Mouse (Mus musculus): ENCODE measurements around the gene Rgs14. TPM values are rescaled to one million over a fixed set of nuclear protein-coding genes. Genes with fewer than 3 reads are reported as not detected.

The Rgs14 gene
- total and polyA plus RNA-seq, 2 experiments from 2014 or later = 0.76 to 0.78 TPM

DNA sequence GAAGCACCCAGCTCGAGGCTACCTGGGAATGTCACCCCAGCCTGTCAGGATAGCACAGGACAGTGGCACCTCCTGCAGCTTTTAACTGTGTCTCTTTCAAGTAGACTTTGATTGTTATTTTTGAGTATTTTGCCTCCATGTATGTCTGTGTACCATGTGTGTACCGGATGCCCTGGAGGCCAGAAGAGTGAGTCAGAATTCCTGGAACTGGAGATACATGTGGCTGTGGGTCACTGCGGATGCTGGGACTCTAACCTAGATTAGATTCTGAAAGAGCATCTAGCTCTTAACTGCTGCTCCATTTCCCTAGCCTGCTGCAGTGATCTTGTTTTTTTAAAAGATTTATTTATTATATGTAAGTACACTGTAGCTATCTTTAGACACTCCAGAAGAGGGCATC lies 37.2 kb upstream of the Rgs14 start:
- Histone ChIP-seq H3K36me3 (ENCODE audit: insufficient read depth, low read length) (no peaks in the 10 kb centered on the region), H3K9ac (replicated peaks; ENCODE audit: low read length) (no peak overlapping the region), H3K27me3 (ENCODE audit: insufficient read depth, low read length) (no peaks in the 10 kb centered on the region), H3K4me1 (ENCODE audit: insufficient read depth, low read length) (peaks cover 11% of the 10 kb centered on the region), H3K27ac (no peak overlapping the region), H3K9me3 (ENCODE audit: low read length) (no peaks in the 10 kb centered on the region), H3K4me3 (ENCODE audit: low read length) (no peak overlapping the region), H3K4me2 (ENCODE audit: low read depth, low read length) (no peak overlapping the region)
- no peak for TF ChIP-seq CTCF (IDR thresholded peaks at IDR 0.05; ENCODE audit: low read depth)
- ATAC-seq = no peak
- no peak for DNase-seq (ENCODE audit: low spot score)
- 91% methylated on average over 3 of the region's 3 CpGs for WGBS

GRCm38 (mm10) chr13:55335701-55336100 lies 33.8 kb upstream of the Rgs14 start:
- H3K9ac ChIP-seq (replicated peaks; ENCODE audit: low read length) = no peak overlapping the region
- ATAC-seq = no peak
- H3K4me3 ChIP-seq (ENCODE audit: low read length) = no peak overlapping the region
- H3K27ac ChIP-seq = no peak overlapping the region
- whole genome bisulfite sequencing = 88% methylated on average over 4 of the region's 4 CpGs
- no peaks in the 10 kb centered on the region for H3K36me3 ChIP-seq (ENCODE audit: insufficient read depth, low read length)
- H3K9me3 ChIP-seq (ENCODE audit: low read length) = no peaks in the 10 kb centered on the region
- DNase-seq (ENCODE audit: low spot score) = no peak
- no peaks in the 10 kb centered on the region for H3K4me1 ChIP-seq (ENCODE audit: insufficient read depth, low read length)
- no peak overlapping the region for H3K4me2 ChIP-seq (ENCODE audit: low read depth, low read length)
- no peaks in the 10 kb centered on the region for H3K27me3 ChIP-seq (ENCODE audit: insufficient read depth, low read length)
- TF ChIP-seq CTCF (IDR thresholded peaks at IDR 0.05; ENCODE audit: low read depth) = no peak

DNA sequence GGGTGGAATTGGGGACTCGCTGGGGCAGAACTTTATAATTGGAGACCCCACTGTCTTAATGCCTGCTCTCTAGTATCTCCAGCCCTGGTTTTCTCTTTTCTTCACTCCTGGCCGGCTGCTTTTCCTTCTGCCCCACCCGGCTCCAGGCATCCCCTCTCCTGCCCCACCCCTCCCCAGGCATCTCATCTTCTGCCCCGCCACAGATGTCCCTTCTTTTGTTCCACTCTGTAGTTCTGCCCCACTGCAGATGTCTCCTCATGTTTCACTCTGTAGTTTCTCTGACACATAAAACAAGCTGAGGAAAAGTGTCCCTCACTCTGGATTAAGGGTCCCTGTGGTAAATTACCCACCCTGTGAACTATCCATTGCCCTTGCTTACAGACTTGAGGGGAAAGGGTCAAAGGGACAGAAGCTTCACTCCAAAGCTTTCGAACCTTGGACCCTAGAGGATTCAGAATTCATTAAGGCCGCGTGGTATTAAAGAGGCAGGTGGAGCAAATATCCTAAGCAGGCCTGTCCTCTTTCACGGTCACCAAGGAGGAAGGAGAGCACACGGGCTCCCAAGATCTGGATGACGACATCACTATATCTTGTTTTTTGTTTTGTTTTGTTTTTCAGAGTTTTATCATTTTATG lies 32.1 kb upstream of the Rgs14 start:
- 62% methylated on average over 10 of the region's 10 CpGs for WGBS
- Histone ChIP-seq H3K4me2 (ENCODE audit: low read depth, low read length) (no peak overlapping the region), H3K9ac (replicated peaks; ENCODE audit: low read length) (no peak overlapping the region), H3K4me1 (ENCODE audit: insufficient read depth, low read length) (no peaks in the 10 kb centered on the region), H3K27me3 (ENCODE audit: insufficient read depth, low read length) (no peaks in the 10 kb centered on the region), H3K36me3 (ENCODE audit: insufficient read depth, low read length) (no peaks in the 10 kb centered on the region), H3K4me3 (ENCODE audit: low read length) (no peak overlapping the region), H3K27ac (no peak overlapping the region), H3K9me3 (ENCODE audit: low read length) (no peaks in the 10 kb centered on the region)
- DNase-seq (ENCODE audit: low spot score) (no peak), ATAC-seq (no peak)
- TF ChIP-seq CTCF (IDR thresholded peaks at IDR 0.05; ENCODE audit: low read depth) = no peak

- Histone ChIP-seq H3K27ac (no peak overlapping the region), H3K9ac (replicated peaks; ENCODE audit: low read length) (no peak overlapping the region), H3K4me2 (ENCODE audit: low read depth, low read length) (no peak overlapping the region), H3K4me3 (ENCODE audit: low read length) (no peak overlapping the region), H3K36me3 (ENCODE audit: insufficient read depth, low read length) (no peaks in the 10 kb centered on the region), H3K4me1 (ENCODE audit: insufficient read depth, low read length) (no peaks in the 10 kb centered on the region), H3K9me3 (ENCODE audit: low read length) (no peaks in the 10 kb centered on the region), H3K27me3 (ENCODE audit: insufficient read depth, low read length) (no peaks in the 10 kb centered on the region)
- 49% methylated on average over 12 of the region's 12 CpGs for WGBS
- peak; percentile 24; the same call in 1 of the 2 replicates for ATAC-seq
- DNase-seq (ENCODE audit: low spot score) = peak; percentile 61
- no peak for TF ChIP-seq CTCF (IDR thresholded peaks at IDR 0.05; ENCODE audit: low read depth)
Observed at GRCm38 (mm10) chr13:55338131-55339054, 31.1 kb upstream of the Rgs14 start.

DNA sequence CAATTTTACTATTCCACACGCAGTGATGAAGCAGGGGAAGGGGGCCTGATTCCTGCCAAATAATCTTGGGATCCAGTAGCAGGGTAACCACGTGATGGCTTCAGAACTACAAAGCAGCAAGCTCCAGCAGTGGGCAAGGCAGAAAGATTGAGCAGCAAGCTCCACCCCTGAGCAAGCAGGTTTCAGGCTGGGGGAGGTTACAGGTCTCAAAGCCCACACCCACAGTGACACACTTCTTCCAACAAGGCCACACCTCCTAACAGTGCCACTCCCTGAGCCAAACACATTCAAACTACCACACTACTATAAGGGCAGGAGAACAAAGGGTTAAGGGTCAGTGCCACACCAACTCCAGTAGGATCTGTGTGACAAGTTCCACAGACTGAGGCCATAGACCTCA lies 30.3 kb upstream of the Rgs14 start:
- H3K27me3 ChIP-seq (ENCODE audit: insufficient read depth, low read length) = no peaks in the 10 kb centered on the region
- no peaks in the 10 kb centered on the region for H3K9me3 ChIP-seq (ENCODE audit: low read length)
- no peaks in the 10 kb centered on the region for H3K36me3 ChIP-seq (ENCODE audit: insufficient read depth, low read length)
- H3K27ac ChIP-seq = no peak overlapping the region
- ATAC-seq (no peak), DNase-seq (ENCODE audit: low spot score) (no peak)
- no peak overlapping the region for H3K4me2 ChIP-seq (ENCODE audit: low read depth, low read length)
- H3K9ac ChIP-seq (replicated peaks; ENCODE audit: low read length) = no peak overlapping the region
- WGBS = 42% methylated on average over 2 of the region's 2 CpGs
- TF ChIP-seq CTCF (IDR thresholded peaks at IDR 0.05; ENCODE audit: low read depth) = no peak
- no peaks in the 10 kb centered on the region for H3K4me1 ChIP-seq (ENCODE audit: insufficient read depth, low read length)
- H3K4me3 ChIP-seq (ENCODE audit: low read length) = no peak overlapping the region

DNA sequence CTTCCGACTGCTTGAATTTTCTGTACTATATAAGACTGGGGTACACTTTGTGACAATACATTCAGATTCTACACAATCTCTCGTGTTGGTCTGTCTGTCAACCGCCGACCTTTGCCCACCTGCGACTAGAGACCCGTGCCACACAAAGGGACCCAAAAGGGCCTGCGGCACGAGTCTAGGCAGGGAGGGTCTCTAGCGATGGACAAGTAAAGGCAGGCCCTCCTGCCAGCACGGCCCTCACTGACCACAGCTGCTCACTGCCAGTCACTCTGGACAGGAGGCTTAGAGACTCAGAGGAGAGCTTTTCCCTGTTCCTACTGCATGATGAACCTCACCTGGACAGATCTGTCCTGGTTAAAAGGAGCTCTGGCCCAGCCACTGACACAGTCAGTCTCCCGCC lies 27.1 kb upstream of the Rgs14 start:
- Histone ChIP-seq H3K27me3 (ENCODE audit: insufficient read depth, low read length) (no peaks in the 10 kb centered on the region), H3K4me3 (ENCODE audit: low read length) (no peak overlapping the region), H3K36me3 (ENCODE audit: insufficient read depth, low read length) (peaks cover 29% of the 10 kb centered on the region), H3K27ac (no peak overlapping the region), H3K4me2 (ENCODE audit: low read depth, low read length) (no peak overlapping the region), H3K9ac (replicated peaks; ENCODE audit: low read length) (no peak overlapping the region), H3K9me3 (ENCODE audit: low read length) (no peaks in the 10 kb centered on the region), H3K4me1 (ENCODE audit: insufficient read depth, low read length) (no peaks in the 10 kb centered on the region)
- no peak for ATAC-seq
- no peak for DNase-seq (ENCODE audit: low spot score)
- 41% methylated on average over 11 of the region's 11 CpGs for WGBS
- TF ChIP-seq CTCF (IDR thresholded peaks at IDR 0.05; ENCODE audit: low read depth) = no peak

DNA sequence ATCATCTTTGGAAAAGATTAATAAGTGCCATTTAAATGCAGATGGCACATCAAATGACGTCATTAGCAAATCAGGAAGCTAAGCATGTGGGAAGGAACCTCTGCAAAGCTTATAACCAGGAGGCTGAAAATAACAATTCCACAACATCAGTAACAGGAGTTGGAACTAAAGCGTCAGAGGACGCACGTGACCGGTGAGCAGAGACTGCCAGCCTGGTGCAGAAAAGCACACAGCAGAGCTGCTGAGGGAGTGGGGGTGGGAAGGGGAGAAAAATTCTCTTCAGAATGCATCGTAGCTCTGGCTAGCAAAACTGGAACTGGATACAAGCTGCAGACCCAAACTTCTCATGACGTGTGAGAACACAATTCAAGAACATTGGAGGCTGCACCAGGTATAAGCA lies 25.2 kb upstream of the Rgs14 start:
- Histone ChIP-seq H3K27me3 (ENCODE audit: insufficient read depth, low read length) (no peaks in the 10 kb centered on the region), H3K9ac (replicated peaks; ENCODE audit: low read length) (no peak overlapping the region), H3K9me3 (ENCODE audit: low read length) (no peaks in the 10 kb centered on the region), H3K4me2 (ENCODE audit: low read depth, low read length) (no peak overlapping the region), H3K4me1 (ENCODE audit: insufficient read depth, low read length) (no peaks in the 10 kb centered on the region), H3K4me3 (ENCODE audit: low read length) (no peak overlapping the region), H3K36me3 (ENCODE audit: insufficient read depth, low read length) (peaks cover 44% of the 10 kb centered on the region), H3K27ac (no peak overlapping the region)
- no peak for TF ChIP-seq CTCF (IDR thresholded peaks at IDR 0.05; ENCODE audit: low read depth)
- WGBS = 88% methylated on average over 7 of the region's 7 CpGs
- no peak for ATAC-seq
- no peak for DNase-seq (ENCODE audit: low spot score)

Data from hindbrain, postnatal 0 days (tissue).